Mouse (Mus musculus): ENCODE measurements around the gene P2ry2. TPM values are rescaled to one million over a fixed set of nuclear protein-coding genes. Genes with fewer than 3 reads are reported as not detected.

Gene P2ry2
- polyA plus RNA-seq, 1 experiment from 2014 or later: 0.11 TPM

DNA sequence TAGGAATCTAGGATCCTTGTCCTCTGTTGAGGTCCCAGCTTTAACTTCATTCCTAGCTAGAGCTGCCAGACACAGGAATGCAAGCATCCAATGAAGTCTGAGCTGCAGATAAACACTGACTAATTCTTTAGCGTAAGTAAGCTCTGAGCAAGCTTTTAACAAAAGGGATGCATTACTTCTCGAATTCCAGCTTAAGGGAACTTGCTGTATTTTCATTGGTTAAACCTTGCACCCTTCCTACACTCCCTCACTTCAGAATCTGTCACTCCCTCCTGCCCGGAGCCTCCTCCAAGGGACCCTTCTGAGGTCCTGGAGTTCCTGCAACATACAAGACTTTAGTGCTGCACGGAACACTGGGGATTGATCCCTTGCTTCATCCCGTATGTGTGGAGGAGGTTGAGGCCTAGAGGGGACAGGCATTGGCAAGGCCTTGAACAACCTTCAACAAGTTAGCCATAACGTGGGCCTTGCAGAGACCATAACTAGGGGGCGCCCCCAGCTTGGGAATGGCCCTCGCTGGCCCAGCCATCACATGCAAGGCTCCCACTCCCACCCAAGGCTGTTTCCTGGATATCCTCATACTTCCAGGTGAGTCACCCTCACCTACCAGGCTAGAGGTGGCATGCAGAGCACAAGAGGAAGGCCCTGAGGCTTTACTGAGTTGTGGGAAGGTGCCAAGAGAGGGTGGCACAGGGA lies 31.3 kb upstream of the P2ry2 start:
- Histone ChIP-seq H3K27me3 (no peaks in the 10 kb centered on the region), H3K4me1 (no peaks in the 10 kb centered on the region), H3K27ac (replicated peaks) (no peak overlapping the region), H3K9me3 (no peaks in the 10 kb centered on the region), H3K36me3 (no peaks in the 10 kb centered on the region), H3K9ac (replicated peaks) (no peak overlapping the region), H3K4me3 (no peak overlapping the region), H3K4me2 (replicated peaks) (no peak overlapping the region)
- ATAC-seq (replicated peaks): no peak
- WGBS: 56% methylated on average over 8 of the region's 8 CpGs

DNA sequence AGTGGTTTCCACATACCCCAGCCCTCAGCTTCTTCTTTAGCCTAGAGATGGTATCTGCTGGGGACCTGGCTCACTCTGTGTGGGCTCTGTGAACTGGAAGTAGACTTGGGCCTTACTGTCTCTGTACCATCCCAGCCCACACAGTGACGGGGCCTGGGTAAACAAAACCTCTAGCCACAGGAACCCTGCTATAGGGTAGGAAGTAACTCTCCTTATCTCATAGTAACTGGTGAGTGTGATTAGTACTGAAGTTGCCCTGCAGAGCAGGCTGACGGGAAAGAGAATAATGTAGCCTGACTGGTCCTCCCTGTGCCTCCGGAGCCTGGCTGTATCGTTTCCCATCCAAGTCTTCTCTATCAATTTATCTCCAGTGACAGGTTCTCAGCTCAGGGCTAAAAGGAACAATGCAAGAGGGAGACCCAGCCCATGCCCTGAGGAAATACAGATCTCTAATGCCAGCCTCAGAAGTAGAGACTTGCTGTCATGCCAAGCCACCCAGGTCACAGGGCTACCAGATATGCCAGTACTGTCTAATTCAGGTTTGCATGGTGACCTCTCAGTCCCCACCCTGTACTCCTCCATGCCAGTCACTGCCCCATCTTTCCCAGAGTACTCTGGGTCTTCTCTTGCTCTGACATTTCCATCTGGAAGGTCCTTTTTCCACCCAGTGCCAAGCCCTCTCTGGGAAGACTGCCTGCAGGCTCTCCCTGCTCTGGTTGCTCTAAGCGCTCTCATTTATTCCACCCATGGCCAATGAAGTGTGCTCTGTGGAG lies 29.5 kb upstream of the P2ry2 start:
- H3K27ac ChIP-seq (replicated peaks): no peak overlapping the region
- no peaks in the 10 kb centered on the region for H3K9me3 ChIP-seq
- no peaks in the 10 kb centered on the region for H3K4me1 ChIP-seq
- no peaks in the 10 kb centered on the region for H3K36me3 ChIP-seq
- WGBS: 75% methylated on average over 5 of the region's 5 CpGs
- H3K27me3 ChIP-seq: no peaks in the 10 kb centered on the region
- H3K4me2 ChIP-seq (replicated peaks): no peak overlapping the region
- no peak overlapping the region for H3K4me3 ChIP-seq
- no peak overlapping the region for H3K9ac ChIP-seq (replicated peaks)
- no peak for ATAC-seq (replicated peaks)

DNA sequence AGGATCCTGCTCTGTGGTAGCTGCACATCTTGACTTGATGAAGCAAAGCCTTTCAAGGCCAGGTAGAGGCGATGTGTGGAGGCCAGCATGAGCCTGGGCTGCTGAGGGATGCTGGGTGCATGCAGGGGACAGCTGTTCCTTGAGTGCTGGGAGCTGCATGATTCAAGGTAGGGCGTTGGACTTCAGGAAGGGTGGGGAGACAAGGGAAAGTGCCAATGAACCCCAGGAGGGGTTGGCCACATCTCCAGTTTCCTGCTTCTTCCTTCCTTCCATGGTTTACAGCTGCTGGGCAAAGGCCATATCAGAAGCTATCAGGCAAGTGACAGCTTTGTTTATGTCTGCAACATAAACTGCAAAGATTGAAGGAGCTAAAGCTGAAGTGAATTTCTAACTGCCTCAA lies 28.9 kb upstream of the P2ry2 start:
- H3K4me2 ChIP-seq (replicated peaks): no peak overlapping the region
- 84% methylated on average over 2 of the region's 2 CpGs for WGBS
- H3K36me3 ChIP-seq: no peaks in the 10 kb centered on the region
- no peak overlapping the region for H3K9ac ChIP-seq (replicated peaks)
- H3K27me3 ChIP-seq: no peaks in the 10 kb centered on the region
- no peak overlapping the region for H3K4me3 ChIP-seq
- no peak for ATAC-seq (replicated peaks)
- H3K4me1 ChIP-seq: no peaks in the 10 kb centered on the region
- H3K9me3 ChIP-seq: no peaks in the 10 kb centered on the region
- H3K27ac ChIP-seq (replicated peaks): no peak overlapping the region

DNA sequence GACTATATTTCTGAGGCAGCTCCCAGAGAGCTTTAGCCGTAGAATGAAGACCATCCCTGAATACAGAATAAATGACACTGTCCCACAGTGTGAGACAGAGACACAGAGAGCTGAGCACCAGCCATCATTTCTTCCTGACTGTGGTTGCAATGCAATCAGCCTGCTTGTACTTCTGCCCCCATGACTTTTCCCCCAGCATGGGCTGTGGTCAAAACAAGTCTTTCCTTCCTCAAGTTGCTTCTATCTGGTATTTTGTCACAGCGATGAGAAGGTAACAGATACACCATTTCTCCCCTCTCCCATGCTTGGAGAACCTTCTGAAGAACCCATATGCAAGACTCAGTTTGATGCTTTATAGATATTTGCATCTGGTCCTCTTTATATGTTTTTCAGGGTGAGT lies 20.7 kb upstream of the P2ry2 start:
- H3K4me1 ChIP-seq: no peaks in the 10 kb centered on the region
- no peak overlapping the region for H3K4me3 ChIP-seq
- 95% methylated on average over 2 of the region's 2 CpGs for WGBS
- H3K9ac ChIP-seq (replicated peaks): no peak overlapping the region
- H3K27ac ChIP-seq (replicated peaks): no peak overlapping the region
- no peaks in the 10 kb centered on the region for H3K27me3 ChIP-seq
- no peak overlapping the region for H3K4me2 ChIP-seq (replicated peaks)
- no peaks in the 10 kb centered on the region for H3K9me3 ChIP-seq
- ATAC-seq (replicated peaks): no peak
- no peaks in the 10 kb centered on the region for H3K36me3 ChIP-seq

DNA sequence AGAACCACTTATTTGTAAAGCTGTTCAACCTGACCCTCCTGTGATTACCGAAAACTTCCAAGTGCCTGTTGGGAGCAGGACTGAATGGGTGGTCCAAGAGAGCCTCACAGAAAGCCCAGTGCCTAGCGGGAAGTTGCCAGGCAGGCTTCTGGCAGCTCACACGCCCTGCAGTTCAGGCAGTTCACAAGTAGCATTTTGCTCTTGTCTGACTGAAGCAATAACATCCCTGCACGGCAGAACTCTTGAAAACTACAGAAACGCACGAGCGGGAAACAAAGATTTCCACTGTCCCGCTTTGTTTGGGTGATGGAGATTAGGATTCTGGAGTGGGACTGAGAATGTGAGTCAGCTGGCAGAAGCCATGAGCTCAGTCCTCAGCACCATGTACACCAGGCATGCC lies 18.6 kb upstream of the P2ry2 start:
- ATAC-seq (replicated peaks): no peak
- 36% methylated on average over 8 of the region's 8 CpGs for WGBS
- Histone ChIP-seq H3K27me3 (no peaks in the 10 kb centered on the region), H3K4me2 (replicated peaks) (no peak overlapping the region), H3K36me3 (no peaks in the 10 kb centered on the region), H3K9me3 (no peaks in the 10 kb centered on the region), H3K4me1 (no peaks in the 10 kb centered on the region), H3K27ac (replicated peaks) (no peak overlapping the region), H3K9ac (replicated peaks) (no peak overlapping the region), H3K4me3 (no peak overlapping the region)

- H3K9ac ChIP-seq (replicated peaks): no peak overlapping the region
- H3K36me3 ChIP-seq: no peaks in the 10 kb centered on the region
- no peak overlapping the region for H3K4me3 ChIP-seq
- no peak for ATAC-seq (replicated peaks)
- no peak overlapping the region for H3K4me2 ChIP-seq (replicated peaks)
- H3K27me3 ChIP-seq: no peaks in the 10 kb centered on the region
- H3K9me3 ChIP-seq: no peaks in the 10 kb centered on the region
- H3K27ac ChIP-seq (replicated peaks): no peak overlapping the region
- no peaks in the 10 kb centered on the region for H3K4me1 ChIP-seq
These were observed 18.1 kb upstream of the P2ry2 start for GRCm38 (mm10) chr7:101030756-101031155.

- Histone ChIP-seq H3K27ac (replicated peaks) (no peak overlapping the region), H3K36me3 (no peaks in the 10 kb centered on the region), H3K4me3 (no peak overlapping the region), H3K9ac (replicated peaks) (no peak overlapping the region), H3K4me1 (no peaks in the 10 kb centered on the region), H3K27me3 (no peaks in the 10 kb centered on the region), H3K4me2 (replicated peaks) (no peak overlapping the region), H3K9me3 (no peaks in the 10 kb centered on the region)
- WGBS: 79% methylated on average over 6 of the region's 6 CpGs
- no peak for ATAC-seq (replicated peaks)
These were observed 16.8 kb upstream of the P2ry2 start for GRCm38 (mm10) chr7:101029446-101029845.

- Histone ChIP-seq H3K4me2 (replicated peaks) (no peak overlapping the region), H3K36me3 (no peaks in the 10 kb centered on the region), H3K4me1 (no peaks in the 10 kb centered on the region), H3K9ac (replicated peaks) (no peak overlapping the region), H3K4me3 (no peak overlapping the region), H3K27me3 (no peaks in the 10 kb centered on the region), H3K9me3 (no peaks in the 10 kb centered on the region), H3K27ac (replicated peaks) (no peak overlapping the region)
- 92% methylated on average over 9 of the region's 9 CpGs for WGBS
- no peak for ATAC-seq (replicated peaks)
These were observed 16.3 kb upstream of the P2ry2 start for GRCm38 (mm10) chr7:101028991-101029390.

DNA sequence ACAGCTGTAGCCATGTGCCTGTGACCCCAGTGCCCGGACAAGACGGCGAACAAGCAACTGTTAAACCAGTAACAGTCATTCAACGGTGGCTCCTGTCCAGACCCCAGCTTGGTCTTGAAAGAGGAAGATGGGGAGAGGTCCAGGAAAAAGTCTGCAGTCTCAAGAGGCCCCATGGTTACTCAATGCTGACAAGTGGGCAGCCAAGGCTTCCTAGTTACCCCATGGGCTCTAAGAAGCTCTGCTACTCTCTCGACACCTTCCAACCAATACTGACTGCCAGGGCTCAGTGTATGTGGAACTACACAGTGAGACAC lies 15.7 kb upstream of the P2ry2 start:
- Histone ChIP-seq H3K9ac (replicated peaks) (no peak overlapping the region), H3K9me3 (no peaks in the 10 kb centered on the region), H3K27ac (replicated peaks) (no peak overlapping the region), H3K36me3 (no peaks in the 10 kb centered on the region), H3K4me3 (no peak overlapping the region), H3K4me1 (no peaks in the 10 kb centered on the region), H3K4me2 (replicated peaks) (no peak overlapping the region), H3K27me3 (no peaks in the 10 kb centered on the region)
- WGBS: 94% methylated on average over 5 of the region's 5 CpGs
- ATAC-seq (replicated peaks): no peak

- Histone ChIP-seq H3K27me3 (no peaks in the 10 kb centered on the region), H3K27ac (replicated peaks) (no peak overlapping the region), H3K4me1 (no peaks in the 10 kb centered on the region), H3K36me3 (no peaks in the 10 kb centered on the region), H3K9me3 (no peaks in the 10 kb centered on the region), H3K9ac (replicated peaks) (no peak overlapping the region), H3K4me3 (no peak overlapping the region), H3K4me2 (replicated peaks) (no peak overlapping the region)
- ATAC-seq (replicated peaks): no peak
- WGBS: 90% methylated on average over 10 of the region's 10 CpGs
These were observed 15.2 kb upstream of the P2ry2 start for GRCm38 (mm10) chr7:101027623-101028443.

- 36% methylated on average over 5 of the region's 5 CpGs for WGBS
- Histone ChIP-seq H3K4me2 (replicated peaks) (no peak overlapping the region), H3K27me3 (no peaks in the 10 kb centered on the region), H3K4me3 (no peak overlapping the region), H3K9me3 (no peaks in the 10 kb centered on the region), H3K36me3 (no peaks in the 10 kb centered on the region), H3K4me1 (no peaks in the 10 kb centered on the region), H3K9ac (replicated peaks) (no peak overlapping the region), H3K27ac (replicated peaks) (no peak overlapping the region)
- ATAC-seq (replicated peaks): no peak
These were observed 14.2 kb upstream of the P2ry2 start for GRCm38 (mm10) chr7:101026836-101027235.

GRCm38 (mm10) chr7:101017492-101017891 lies 4.8 kb upstream of the P2ry2 start:
- 59% methylated on average over 6 of the region's 6 CpGs for WGBS
- Histone ChIP-seq H3K4me1 (peaks cover 3% of the 10 kb centered on the region; the same call in 1 of the 2 replicates), H3K4me2 (replicated peaks) (no peak overlapping the region), H3K9ac (replicated peaks) (no peak overlapping the region), H3K27ac (replicated peaks) (no peak overlapping the region), H3K27me3 (peaks cover 11% of the 10 kb centered on the region), H3K9me3 (no peaks in the 10 kb centered on the region), H3K4me3 (no peak overlapping the region), H3K36me3 (no peaks in the 10 kb centered on the region)
- ATAC-seq (replicated peaks): no peak
